Mouse (Mus musculus) neural tube, embryonic 10.5 days (tissue): ENCODE data around the gene Stat6.
"Not testable (repeated sequence)": the region's sequence is repeated elsewhere in the genome, so short reads cannot be mapped to it uniquely, and the experiment has no call there.

Experiments
- DNase-seq: peaks from one replicate; pipeline ENCODE4 v3.0.0-alpha.2; 2017; ENCODE audit warnings: low spot score; ENCODE audit errors: extremely low spot score

The Stat6 gene

DNA sequence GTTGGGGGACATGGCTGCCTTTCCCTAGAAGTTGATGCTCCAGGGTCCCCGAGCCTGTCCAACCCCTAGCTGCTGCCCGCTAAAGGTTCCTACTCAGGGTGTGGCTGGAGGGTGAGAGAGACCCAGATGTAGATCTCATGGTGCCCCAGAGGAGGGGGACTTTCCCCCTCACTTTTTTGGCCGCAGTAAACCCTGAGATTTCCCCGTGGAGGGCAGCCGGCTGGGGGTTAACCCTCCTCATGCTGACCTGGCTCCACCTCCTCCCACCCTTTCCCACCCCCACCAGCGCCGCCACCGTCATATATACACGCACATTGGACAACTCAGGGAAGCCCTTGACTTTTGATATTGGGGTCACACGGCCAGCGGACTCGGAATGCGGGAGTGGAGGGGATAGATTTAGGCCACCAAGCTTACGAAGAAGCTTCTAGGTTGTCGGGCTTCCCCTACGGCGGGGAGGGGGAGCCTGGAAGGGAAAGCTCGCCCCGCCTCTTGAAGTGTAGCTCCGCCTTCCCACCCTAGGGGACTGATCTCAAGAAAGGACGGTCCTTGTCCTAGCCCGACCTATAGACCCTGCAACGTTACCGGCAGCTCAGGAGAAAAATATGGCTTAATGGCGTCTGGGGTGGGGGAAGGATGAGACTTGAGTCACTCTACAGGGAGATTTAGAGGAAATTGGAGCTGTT lies 910 bp downstream of the Stat6 start:
- peak; percentile 66 for DNase-seq

DNA sequence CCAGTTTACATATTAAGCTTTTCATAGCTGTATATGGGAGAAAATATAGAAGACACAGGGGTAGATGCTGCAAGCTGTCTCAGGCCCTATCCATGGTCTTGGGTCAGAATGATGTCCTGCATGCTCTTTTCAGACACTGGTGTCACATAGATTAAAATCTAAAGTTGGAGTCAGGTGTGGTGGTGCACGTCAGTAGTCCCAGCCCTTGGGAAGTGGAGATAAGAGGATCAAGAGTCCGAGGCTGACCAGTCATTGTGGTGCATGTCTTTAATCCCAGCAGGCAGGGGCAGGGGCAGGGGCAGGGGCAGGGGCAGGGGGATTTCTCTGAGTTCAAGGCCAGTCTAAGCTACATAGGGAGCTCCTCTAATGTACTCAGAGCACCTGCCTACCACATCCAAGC lies 3.0 kb downstream of the Stat6 start:
- DNase-seq, result no peak

DNA sequence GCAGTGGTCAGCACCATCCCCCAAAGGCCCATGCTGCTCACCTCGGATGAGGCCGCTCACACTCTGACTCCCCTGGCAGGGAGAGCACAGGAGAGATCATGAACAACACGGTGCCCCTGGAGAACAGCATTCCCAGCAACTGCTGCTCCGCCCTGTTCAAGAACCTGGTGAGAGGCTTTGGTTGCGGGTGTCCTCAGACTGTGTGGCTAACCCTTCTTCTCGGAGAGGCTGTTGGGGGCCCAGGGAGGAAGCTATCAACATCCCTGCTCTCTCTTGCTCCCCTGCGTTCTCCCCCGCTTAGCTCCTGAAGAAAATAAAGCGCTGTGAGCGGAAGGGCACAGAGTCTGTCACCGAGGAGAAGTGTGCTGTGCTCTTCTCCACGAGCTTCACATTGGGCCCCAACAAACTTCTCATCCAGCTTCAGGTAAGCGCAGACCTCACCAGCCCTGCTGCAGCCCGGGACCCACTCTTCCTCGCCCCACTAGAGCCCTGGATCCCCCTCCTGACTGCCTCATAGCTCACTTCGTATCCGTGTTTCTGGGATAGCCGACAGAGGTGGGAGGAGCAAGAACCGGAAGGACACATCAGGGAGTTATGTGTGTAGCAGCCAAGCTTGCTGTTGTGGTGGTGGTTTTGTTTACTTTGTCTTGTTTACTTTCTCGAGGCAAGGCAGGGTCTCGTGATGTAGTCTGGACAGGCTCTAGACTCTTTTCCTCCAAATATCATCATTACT lies 10.3 kb downstream of the Stat6 start:
- no peak for DNase-seq

DNA sequence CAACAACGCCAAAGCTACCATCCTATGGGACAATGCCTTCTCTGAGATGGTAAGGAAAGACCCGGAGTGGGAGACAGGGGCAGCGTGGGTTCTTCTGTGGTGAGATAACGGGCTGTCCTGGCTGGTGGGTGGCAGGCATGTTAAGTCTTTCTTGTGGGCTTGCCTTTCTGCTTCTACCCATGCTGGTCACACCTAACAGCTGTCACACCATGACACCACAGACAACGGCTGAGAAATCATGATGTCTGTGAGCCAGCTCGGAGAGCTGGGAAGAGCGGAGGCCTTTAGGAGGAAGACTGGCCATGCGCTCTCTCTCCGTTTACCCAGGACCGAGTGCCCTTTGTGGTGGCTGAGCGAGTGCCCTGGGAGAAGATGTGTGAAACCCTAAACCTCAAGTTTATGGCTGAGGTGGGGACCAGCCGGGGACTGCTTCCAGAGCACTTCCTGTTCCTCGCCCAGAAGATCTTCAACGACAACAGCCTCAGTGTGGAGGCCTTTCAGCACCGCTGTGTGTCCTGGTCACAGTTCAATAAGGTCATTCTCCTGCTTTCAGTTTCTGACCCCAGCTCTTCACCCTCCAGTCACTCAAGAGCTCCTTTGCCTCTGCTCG lies 12.3 kb downstream of the Stat6 start:
- DNase-seq, result no peak

DNA sequence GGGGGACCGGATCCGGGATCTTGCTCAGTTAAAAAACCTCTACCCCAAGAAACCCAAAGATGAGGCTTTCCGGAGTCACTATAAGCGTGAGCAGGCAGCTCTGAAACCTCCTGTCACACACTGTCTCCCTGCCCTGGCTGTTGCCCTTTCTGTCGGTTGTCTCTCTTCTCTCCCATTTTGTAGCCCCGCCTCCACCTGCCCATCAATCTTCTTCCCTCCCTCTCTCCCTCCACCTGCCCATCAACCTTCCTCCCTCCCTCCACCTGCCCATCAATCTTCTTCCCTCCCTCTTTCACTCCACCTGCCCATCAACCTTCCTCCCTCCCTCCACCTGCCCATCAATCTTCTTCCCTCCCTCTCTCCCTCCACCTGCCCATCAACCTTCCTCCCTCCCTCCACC lies 14.8 kb downstream of the Stat6 start:
- not testable (repeated sequence) for DNase-seq

DNA sequence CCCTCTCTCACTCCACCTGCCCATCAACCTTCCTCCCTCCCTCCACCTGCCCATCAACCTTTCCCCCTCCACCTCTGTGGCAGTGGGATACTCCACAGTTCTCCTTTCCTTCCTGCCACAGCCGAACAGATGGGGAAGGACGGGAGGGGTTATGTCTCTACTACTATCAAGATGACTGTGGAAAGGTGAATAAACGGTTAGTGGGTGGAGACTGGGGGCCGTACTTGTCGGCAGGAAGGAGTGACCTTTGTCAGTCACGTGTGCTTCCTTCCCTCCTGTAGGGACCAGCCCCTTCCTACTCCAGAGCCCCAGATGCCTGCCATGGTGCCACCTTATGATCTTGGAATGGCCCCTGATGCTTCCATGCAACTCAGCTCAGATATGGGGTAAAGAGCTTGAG lies 15.3 kb downstream of the Stat6 start:
- no peak for DNase-seq

DNA sequence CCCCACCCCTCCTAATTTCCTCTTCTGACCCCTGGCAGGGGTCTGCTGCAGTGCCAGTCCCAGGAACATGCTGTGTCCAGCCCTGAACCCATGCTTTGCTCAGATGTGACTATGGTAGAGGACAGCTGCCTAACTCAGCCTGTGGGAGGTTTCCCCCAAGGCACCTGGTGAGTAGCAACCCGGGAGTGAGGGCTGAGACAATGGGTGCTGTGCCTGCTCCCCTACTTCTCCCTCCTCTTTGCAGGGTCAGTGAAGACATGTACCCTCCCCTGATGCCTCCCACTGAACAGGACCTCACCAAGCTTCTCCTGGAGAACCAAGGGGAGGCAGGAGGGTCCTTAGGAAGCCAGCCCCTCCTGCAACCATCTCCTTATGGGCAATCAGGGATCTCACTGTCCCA lies 16.8 kb downstream of the Stat6 start:
- DNase-seq, result no peak

DNA sequence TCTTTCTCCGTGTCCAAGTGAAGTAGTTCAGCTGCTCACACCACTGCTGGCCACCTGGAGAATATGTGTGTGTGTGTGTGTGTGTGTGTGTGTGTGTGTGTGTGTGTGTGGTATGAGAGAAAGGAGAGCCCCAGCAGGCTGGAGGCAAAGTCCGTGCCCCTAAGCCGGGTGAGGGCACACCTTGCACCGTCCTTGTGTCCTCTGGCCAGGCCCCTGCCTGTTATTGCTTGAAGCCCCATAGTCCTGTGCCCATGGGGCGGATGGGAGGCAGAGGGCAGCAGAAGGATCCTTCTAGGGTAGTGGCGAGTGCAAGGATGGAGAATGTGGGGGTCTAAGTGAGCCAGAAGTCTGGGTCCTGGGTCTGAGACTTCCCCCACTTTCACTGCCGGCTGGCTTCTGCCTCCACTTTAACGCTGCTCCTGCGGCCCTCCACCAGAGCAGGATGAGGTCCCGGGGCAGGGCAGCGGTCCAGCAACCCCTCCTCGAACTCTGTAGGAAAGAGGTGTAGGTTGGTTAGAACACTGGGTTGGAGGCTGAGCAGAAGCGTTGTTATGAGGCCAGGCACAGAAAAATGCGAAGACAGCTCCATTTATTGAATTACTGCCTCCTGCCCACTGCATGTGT lies 18.6 kb downstream of the Stat6 start:
- DNase-seq, result no peak

DNA sequence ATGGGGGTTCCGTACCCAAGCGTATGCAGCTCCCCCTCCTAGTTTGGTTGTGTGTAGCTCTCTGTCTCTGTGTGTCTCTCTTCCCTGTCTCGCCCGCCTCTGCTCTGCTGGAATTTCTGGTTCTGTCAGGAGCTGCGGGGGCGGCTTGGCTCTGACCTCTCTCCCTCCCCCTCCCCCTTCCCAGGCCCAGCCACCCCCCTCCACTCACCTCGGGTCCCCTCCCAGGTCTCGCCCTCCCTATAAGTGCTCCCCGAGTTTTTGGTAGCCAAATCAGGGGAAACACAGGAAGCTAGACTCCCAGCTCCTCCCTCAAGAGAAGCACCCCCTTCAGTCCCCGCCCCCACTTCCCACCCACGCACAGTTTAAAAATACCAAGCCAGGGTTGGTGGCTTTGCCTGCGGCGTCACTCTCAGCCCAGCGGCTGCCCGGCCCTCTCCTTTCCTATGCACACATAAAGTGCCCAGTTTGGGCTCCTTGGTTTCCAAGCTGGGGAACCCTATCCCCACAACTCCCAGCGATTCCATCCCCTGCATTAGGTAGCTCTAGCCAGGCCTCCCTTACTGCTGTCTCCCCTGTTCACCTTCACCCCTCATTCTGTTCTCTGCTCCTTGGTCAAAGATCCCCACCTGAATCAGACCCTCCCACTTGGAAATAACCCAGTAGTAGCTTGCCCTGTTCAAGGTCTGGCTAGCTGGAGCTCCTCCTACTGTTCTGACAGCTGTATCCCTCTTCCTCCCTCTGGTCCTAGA lies 19.3 kb downstream of the Stat6 start:
- peak; percentile 60 for DNase-seq

DNA sequence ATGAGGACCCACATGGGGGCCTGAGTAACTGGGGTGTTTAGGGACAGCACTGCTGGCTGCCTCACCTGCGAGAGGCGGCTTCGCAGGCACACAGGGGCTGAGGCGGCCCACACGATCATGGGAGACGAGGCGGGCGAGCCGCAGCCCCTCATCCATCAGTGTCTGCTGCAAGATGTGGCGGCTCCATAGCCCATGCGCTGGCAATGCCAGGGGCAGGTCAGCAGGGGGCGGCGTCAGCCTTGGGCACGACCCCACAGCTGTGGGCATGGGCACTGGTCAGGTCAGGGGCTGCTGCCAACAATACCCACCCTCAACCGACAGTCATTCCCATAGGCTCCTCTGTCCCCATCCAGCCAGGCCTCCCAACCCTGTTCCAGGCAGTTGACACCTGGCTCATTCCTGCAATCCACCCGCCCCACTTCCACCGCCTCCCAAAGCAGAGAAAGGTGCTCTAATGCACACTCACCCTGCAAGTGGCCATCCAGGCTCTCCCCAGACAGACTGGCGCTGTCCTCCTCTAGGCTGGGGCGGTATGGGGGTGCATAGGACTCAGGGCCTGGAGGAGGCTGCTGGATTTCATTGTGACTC lies 20.0 kb downstream of the Stat6 start:
- no peak for DNase-seq

DNA sequence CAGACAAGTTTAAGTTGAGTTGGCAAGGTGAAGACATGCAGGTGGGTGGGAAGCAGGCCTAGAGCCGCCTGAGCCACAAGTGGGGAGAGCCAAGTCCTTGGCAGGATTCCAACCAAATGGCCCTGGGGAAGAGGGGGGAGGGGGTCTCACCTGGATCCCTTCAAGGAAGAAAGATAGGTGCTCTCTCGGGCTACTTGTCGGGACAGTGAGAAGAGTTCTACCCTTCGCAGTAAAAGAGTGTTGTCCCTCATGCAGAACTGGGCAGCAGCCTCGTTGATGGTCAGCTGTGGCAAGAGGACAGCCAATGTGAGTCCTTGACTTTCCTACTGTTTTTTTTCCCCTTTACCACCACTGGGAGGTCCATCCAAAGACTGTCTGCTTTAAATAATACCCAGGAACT lies 20.8 kb downstream of the Stat6 start:
- no peak for DNase-seq

DNA sequence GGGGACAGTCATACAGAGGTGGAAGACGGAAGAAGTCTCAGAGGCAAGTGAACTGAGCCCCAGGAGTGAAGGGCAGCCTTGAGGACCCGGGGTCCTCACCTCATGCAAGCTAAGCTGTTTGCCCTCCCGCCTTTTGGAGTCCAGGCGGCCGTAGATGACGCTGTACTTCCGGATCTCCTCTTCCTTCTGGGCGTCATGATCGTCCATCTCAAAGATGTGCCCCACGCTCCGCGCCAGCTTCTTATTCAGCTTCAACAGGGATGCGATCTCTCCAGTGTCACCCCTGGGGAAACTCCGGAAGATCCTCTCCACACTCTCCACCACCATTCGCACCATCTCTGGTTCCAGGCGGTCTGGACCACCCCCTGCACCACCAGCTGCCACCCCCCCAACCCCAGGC lies 21.4 kb downstream of the Stat6 start:
- DNase-seq, result no peak

DNA sequence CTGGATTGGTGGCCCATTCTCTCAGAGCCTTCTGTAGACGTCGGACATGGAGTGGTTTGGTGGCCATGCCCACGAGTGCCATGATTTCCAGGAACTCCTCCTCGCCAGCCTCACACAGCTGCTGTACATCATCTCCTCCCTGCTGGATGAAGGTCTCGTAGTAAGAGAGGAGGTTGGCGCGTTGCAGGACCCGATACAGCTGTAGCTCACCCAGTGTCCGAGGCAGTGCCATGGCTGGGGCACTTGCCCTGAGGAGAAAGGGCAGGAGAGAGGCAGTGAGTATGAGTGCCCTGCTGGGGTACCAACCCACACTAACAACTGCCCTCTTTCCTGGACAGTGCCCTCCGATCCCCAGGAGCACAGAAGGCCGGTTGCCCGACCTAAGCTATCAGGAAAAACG lies 22.1 kb downstream of the Stat6 start:
- DNase-seq, result no peak

DNA sequence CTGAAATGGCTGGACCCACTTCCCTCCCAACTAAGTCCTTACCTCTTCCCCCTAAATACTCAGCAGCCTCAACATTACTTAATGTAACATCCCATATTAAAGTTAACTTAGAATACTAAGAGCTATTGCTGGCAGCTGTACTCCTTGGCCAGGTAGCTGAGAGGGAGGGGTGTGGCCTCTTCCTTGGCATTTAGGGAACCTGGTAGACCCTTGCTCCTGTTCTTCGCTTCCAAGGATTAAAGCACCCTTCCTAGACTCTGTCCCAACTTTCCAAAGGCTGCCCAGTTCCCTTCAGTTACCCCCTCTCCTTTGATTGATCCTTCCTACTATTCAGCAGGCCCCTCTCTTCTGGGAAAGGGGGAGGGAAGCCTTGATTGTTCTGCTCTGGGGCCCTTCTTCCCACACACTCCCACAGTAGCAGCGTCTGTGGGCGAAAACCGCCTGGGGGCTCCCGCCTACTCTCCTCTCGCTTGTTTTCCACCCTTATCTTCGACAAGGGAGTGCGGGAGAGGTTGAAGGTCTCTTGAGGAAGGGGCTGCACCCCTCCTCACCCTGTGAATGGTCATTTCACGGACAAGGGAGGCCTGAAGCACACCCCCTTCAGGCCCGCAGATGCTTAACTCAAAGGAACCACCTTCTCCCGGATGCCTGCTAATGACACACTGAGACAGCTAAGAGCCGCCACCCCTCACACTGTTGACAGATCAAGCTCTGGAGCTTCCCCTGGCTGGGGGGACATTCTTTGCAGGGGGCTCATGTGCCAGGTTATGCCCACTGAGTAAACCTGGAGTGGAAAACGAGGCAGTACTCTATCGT lies 22.8 kb downstream of the Stat6 start:
- peak; percentile 69 for DNase-seq

DNA sequence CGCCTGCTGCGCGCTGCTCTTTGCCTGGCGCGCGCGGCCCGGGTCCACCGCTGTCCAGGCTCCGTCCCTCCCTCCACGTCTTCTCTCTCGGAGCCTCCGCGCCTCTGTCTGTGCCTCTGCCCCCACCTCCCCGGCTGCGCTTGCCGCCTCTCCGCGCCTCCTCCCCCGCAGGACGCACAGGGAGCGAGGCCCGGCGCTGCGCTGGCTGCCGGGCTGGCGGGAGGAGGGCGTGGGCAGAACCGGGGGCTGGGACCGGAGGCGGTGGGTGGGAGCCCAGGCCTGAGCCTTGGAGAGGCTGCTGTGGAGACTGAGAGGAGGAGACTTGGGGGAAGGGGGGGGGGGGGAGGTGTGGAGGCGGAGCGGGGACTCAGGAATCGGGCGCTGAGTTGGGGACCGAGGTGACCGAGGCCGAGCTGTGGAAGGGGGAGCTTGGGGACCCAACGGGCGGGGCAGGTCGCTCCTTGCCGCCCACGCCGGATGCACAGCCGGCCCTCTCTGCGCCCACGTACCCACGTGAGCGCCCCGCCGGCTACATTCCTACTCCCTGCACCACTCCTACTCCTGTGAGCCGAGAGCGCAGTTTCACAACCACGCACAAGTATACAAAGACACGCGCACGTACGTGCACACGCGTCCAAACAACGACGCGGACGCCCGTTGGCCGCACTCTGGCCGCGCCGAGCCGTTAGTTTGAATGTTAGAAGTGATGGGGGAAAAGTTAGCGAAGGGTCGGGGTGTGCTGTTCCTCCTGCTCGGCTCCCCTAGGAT lies 23.9 kb downstream of the Stat6 start, which contains the start of gene Nemp1:
TSS of gene Nemp1 (plus strand) at position 401 of the 768 bp plus-strand sequence.
- DNase-seq, result peak; percentile 75

DNA sequence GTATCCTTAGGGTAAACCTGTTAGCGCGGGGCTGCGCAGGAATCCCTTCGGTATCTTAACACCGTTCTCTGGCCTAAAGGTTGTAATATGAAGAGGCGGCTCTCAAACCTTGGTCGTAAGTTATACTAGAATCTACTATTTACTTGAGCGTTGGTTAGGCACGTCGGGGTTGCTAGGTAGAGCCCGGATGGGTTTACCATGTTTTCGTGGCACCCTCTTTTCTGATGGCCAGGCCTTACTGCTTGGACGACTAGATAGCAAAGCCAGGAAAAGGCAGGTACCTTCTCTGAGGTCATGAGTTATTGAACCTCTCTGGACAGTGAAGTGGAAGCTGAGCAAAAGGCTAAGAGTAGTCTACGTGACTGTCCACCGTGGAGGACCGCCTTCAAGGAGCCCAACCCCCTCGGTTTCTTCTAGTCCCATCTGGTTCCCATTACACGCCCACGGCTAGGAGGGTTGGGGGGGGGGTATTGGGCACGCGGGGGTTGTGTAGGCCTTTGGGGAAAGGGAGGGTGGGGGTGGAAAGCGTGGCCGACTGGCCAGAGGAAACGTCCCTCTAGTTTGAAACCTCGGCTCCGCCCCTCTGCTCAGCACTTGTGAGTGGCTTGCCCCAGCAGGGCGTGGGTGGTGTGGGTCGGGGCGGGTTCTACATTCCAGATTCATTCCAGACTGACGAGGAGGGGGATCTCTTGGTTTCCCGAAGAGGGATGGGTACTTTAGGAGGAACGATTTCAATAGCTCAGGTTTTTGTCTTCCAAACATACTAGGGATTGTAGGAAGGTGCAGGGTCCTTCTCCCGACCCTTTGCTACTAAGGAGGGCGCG lies 24.7 kb downstream of the Stat6 start:
- peak; percentile 84 for DNase-seq

DNA sequence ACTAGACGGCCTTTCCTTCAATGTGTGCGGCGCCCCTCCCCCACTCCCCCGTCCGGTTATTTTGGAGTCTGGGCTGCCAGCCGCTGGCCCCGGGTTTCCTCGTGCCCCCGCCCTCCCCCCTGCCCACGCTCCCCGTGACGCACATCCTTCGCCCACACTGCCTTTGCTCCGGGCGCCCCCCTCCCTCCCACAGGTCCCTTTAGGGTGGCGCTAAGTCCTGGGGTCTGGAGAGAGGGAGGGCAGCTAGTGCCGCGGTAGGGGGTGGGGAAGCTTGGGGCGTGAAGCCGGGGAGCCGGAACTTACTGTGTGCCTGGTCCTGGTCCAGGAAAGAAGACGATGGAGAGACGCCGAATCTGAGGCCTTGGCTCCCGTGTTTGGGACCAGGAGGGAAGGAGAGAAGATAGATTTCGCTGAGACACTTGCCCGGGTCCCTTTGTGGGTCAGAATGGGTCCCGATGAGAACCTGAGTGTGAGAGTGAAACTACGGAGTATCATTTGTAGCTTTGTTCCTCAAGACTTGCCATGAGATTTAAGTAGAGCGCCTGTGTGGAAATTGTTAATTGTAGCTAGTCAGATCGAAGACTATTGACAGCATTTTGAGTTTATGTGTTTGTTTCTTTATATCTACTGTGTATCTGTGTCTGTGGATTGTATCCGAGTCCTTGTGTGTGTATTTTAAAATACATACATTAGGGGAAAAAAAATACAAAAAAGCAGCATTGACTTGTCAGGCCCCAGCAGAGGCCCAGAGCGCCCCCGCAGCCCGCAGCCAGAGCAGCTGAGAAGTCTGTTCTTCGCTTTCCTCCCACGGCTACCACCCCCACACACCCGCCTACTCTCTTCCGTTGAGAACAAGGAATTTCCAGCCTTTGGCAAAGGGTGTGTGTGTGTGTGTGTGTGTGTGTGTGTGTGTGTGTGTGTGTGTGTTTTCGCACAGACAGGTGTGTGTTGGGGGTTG lies 25.6 kb downstream of the Stat6 start, which contains the start of gene Nab2:
TSS of gene Nab2 (minus strand) at position 476 of the 958 bp plus-strand sequence.
- peak; percentile 66 for DNase-seq
